Mouse (Mus musculus): ENCODE results near the gene Tbata. TPM values are rescaled to one million over a fixed set of nuclear protein-coding genes. Genes with fewer than 3 reads are reported as not detected.
A peak's percentile ranks its signal among the peaks of the same experiment; 100 is the strongest.

The Tbata gene
- not detected in 2 replicates for polyA plus RNA-seq (2016; fragmentation: Nextera tagmentation; extraction: Ambion mirVana)

DNA sequence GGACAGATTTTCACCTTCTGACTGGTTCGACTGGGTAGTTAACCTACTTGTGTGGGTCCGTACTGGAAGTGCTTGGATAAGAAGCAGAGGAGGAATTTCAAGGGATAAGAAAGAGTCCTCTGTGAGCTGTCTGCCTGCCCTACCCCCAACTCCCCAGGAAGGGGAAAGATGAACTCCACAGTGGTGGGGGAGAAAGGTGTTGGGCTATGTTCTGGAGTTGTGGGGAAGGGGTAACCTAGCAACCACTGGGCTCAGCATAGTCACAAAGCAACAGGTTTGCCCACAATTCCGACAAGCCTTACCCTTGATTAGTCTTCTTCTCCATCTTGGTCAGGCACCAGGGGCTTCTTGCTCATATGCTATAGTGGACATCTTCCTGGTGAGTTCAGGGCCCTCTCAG is at the start of gene Tbata:
Tbata (plus strand) TSS at position 301 of the 400 bp plus-strand sequence.
- no peak for ATAC-seq (ENCODE audit: low FRiP score, low read depth)
- no peaks in the 10 kb centered on the region for H3K9me3 ChIP-seq
- H3K36me3 ChIP-seq = no peaks in the 10 kb centered on the region
- H3K9ac ChIP-seq (replicated peaks) = no peak within 1 kb of the TSS
- H3K4me2 ChIP-seq (replicated peaks) = no peak within 1 kb of the TSS
- peaks cover 3% of the 10 kb centered on the region; the same call in 1 of the 2 replicates for H3K4me1 ChIP-seq
- no peak within 1 kb of the TSS for H3K4me3 ChIP-seq
- peaks cover 14% of the 10 kb centered on the region for H3K27me3 ChIP-seq
- 64% methylated on average over 3 of the region's 3 CpGs for WGBS
- H3K27ac ChIP-seq (replicated peaks) = no peak within 1 kb of the TSS

DNA sequence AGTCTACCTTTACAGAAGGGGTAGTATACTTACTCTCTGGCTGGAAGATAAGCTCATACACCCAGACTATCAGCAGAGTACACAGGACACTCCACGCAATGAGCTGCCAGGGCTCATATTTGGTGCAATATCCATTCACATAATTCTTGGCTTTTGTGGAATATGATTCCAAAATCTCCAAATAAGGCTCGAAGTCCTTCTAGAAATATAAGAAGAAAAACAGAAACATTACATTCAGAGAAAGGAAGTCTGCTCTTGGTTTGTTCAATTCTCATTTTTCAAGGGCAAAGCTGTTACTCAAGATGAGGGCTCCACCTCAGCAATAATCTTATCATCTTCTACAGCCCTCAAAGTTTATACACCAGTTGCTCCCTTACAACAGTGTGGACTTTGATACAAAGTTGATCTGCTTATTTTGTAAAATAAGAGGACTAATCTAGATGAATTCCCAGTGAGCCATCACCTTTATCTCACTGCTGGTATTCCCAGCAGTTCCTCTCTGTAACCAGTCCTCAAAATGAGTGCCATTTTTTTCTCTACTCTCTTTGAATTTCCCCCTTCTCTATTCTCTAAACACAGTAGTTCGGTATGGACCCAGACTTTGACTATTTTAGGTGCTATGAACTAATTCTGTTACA is 48.4 kb upstream of the Tbata start:
- WGBS = 92% methylated on average over 3 of the region's 3 CpGs
- no peak overlapping the region for H3K4me3 ChIP-seq
- ATAC-seq (ENCODE audit: low FRiP score, low read depth) = no peak
- H3K4me2 ChIP-seq (replicated peaks) = no peak overlapping the region
- H3K9ac ChIP-seq (replicated peaks) = no peak overlapping the region
- peaks cover 28% of the 10 kb centered on the region for H3K36me3 ChIP-seq
- H3K9me3 ChIP-seq = no peaks in the 10 kb centered on the region
- no peaks in the 10 kb centered on the region for H3K4me1 ChIP-seq
- H3K27me3 ChIP-seq = no peaks in the 10 kb centered on the region
- no peak overlapping the region for H3K27ac ChIP-seq (replicated peaks)

DNA sequence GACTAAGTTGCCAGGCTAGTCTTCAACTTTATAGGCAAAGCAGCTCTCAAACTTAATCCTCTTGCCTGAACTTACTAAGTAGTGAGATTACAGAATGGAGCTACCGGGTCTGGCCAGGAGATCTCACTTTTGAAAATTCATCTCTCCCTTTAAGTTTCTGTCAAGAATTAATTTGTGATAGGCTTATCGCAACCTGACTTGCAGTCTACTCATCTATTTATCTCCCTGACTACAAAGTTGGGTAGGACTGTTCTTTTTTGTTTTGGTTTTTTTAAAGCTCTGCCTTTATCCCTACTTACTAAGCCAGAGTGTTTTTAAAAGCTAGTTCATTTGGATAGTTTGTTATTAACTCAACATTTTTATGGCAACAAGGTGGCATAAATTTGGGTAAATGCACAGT is 47.3 kb upstream of the Tbata start:
- no peaks in the 10 kb centered on the region for H3K27me3 ChIP-seq
- no peaks in the 10 kb centered on the region for H3K9me3 ChIP-seq
- H3K9ac ChIP-seq (replicated peaks) = no peak overlapping the region
- H3K4me1 ChIP-seq = no peaks in the 10 kb centered on the region
- H3K36me3 ChIP-seq = peaks cover 28% of the 10 kb centered on the region
- no peak overlapping the region for H3K27ac ChIP-seq (replicated peaks)
- H3K4me2 ChIP-seq (replicated peaks) = no peak overlapping the region
- 95% methylated on average over 2 of the region's 2 CpGs for WGBS
- H3K4me3 ChIP-seq = no peak overlapping the region
- ATAC-seq (ENCODE audit: low FRiP score, low read depth) = no peak

DNA sequence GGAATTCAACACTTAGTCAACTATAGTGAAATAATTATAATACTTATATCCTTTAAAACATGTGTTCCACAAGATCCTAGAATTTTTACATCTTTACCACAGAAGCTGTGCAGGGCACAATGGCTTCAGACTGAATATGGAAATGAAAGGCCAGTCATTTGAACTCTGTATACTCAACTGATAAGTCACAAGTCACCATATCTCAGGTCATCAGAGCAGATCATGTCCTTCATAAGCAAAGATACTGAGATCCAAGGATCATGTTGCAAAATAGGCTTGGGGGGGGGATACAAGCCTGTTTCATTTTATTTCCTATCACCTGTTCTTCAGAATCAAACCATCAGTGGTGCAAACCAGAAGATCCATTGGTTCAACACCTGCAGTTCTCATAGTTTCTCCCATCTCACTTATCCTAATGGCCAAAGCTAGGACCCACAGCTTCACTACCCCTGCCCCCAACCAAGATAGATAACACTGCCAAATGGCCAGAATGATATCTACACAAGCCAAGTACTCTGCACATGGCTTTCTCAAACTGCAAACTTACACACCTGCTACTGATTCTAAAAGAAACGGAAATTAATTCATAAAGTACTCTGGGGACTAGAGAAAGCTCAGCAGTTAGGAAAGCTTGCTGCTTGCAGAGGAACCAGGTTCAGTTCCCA is 42.9 kb upstream of the Tbata start:
- no peak overlapping the region for H3K4me2 ChIP-seq (replicated peaks)
- H3K4me1 ChIP-seq = no peaks in the 10 kb centered on the region
- H3K36me3 ChIP-seq = peaks cover 13% of the 10 kb centered on the region
- no peak overlapping the region for H3K27ac ChIP-seq (replicated peaks)
- no peaks in the 10 kb centered on the region for H3K27me3 ChIP-seq
- no peak overlapping the region for H3K9ac ChIP-seq (replicated peaks)
- WGBS = 96% methylated on average over 1 of the region's 1 CpGs
- no peaks in the 10 kb centered on the region for H3K9me3 ChIP-seq
- H3K4me3 ChIP-seq = no peak overlapping the region
- ATAC-seq (ENCODE audit: low FRiP score, low read depth) = no peak

DNA sequence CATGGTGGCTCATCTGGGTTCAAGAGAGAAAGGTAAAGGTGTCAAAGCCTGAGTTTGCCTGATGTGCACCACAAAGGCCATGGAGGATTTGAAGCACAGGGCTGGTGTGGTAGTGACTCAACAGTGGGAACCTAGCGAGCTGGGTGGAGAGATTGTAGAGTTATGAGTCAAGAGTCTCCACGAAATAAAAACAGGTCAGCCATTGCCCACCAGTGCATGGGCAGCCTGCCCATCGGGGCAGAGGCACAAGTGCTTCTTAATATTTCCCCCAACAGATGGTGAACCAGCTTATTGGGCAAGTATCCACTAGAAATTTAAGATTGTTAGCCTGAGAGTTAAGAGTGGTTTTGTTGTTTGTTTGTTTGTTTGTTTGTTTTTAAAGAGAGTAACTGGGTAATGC is 40.8 kb upstream of the Tbata start:
- WGBS = 84% methylated on average over 3 of the region's 3 CpGs
- no peaks in the 10 kb centered on the region for H3K4me1 ChIP-seq
- H3K36me3 ChIP-seq = peaks cover 13% of the 10 kb centered on the region
- ATAC-seq (ENCODE audit: low FRiP score, low read depth) = no peak
- H3K4me3 ChIP-seq = no peak overlapping the region
- no peak overlapping the region for H3K27ac ChIP-seq (replicated peaks)
- no peak overlapping the region for H3K4me2 ChIP-seq (replicated peaks)
- H3K9me3 ChIP-seq = no peaks in the 10 kb centered on the region
- H3K27me3 ChIP-seq = no peaks in the 10 kb centered on the region
- no peak overlapping the region for H3K9ac ChIP-seq (replicated peaks)

DNA sequence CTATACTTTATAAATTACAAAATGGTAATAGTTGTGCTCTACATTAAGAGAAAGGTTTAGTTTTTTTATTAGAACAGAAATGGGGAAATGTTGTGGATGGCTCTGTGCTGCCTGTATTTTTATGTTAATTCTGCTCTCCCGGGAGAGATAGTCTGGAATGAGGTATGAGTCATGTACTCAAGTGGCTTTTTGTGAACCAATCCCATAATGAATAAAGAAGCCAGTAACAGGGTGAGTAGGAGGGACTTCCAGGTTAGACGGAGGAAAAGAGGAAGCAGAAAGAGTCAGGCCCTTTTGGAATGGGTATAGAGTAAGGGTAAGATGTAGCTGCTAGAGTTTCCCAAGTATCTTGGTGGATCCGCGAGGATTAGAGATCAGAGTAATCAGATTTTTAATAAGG is 37.7 kb upstream of the Tbata start:
- Histone ChIP-seq H3K4me1 (no peaks in the 10 kb centered on the region), H3K27me3 (no peaks in the 10 kb centered on the region), H3K9ac (replicated peaks) (no peak overlapping the region), H3K27ac (replicated peaks) (no peak overlapping the region), H3K36me3 (peaks cover 6% of the 10 kb centered on the region; the same call in 1 of the 2 replicates), H3K4me3 (no peak overlapping the region), H3K4me2 (replicated peaks) (no peak overlapping the region), H3K9me3 (no peaks in the 10 kb centered on the region)
- WGBS = 72% methylated on average over 4 of the region's 4 CpGs
- no peak for ATAC-seq (ENCODE audit: low FRiP score, low read depth)

DNA sequence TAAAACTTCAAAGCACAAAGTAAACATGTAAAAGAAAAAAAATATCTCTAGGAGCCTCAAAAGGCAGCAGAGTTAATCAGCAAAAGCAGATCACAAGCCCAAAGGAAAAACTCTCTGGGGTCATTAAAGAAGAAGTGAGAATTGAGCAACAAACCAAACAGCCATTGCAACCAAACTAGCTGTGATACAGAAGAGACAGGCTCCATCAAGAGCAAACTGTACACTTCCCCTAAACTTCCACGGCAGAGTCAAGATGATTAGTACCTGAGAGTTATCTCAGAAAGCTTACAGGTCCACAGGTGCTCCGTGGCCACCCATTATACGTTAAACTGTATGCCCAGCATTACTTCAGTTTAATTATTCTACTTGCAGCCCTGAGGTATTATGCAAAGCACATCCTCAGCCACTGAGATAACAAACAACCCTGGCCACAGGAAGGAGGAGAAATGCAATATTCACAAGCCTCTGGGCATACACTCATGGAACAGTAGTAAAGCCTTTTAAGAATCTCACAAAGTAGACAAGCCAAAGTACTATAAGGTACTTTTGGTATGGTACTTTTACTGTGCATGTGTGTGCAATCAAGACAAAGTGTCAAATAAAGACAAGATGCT is 36.4 kb upstream of the Tbata start:
- H3K4me3 ChIP-seq = no peak overlapping the region
- H3K36me3 ChIP-seq = peaks cover 6% of the 10 kb centered on the region; the same call in 1 of the 2 replicates
- no peak for ATAC-seq (ENCODE audit: low FRiP score, low read depth)
- H3K4me2 ChIP-seq (replicated peaks) = no peak overlapping the region
- no peaks in the 10 kb centered on the region for H3K27me3 ChIP-seq
- no peaks in the 10 kb centered on the region for H3K4me1 ChIP-seq
- H3K9me3 ChIP-seq = no peaks in the 10 kb centered on the region
- no peak overlapping the region for H3K9ac ChIP-seq (replicated peaks)
- WGBS = 71% methylated on average over 3 of the region's 3 CpGs
- no peak overlapping the region for H3K27ac ChIP-seq (replicated peaks)

DNA sequence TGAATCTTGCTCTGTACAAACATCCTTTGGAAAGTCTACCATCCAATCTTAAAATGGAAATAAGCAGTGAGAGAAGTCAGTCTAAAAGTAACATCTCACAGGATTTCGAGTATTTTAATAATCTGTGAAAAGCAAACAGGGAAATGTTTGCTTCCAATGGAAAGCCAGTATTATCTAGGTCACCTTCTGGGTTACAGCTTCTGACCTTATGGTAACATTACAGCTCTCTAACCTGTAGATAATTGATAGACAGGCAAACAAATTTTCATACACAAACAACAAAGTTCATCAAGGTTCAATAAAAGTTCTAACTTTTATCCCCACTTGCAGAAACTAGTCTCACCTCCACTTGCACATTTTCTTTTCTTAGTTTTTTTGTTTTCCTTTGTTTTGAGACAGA is 34.2 kb upstream of the Tbata start:
- H3K9me3 ChIP-seq = no peaks in the 10 kb centered on the region
- ATAC-seq (ENCODE audit: low FRiP score, low read depth) = no peak
- no peak overlapping the region for H3K4me2 ChIP-seq (replicated peaks)
- H3K27ac ChIP-seq (replicated peaks) = no peak overlapping the region
- no peaks in the 10 kb centered on the region for H3K36me3 ChIP-seq
- no peak overlapping the region for H3K4me3 ChIP-seq
- WGBS = 70% methylated on average over 1 of the region's 1 CpGs
- H3K9ac ChIP-seq (replicated peaks) = no peak overlapping the region
- H3K4me1 ChIP-seq = no peaks in the 10 kb centered on the region
- no peaks in the 10 kb centered on the region for H3K27me3 ChIP-seq

DNA sequence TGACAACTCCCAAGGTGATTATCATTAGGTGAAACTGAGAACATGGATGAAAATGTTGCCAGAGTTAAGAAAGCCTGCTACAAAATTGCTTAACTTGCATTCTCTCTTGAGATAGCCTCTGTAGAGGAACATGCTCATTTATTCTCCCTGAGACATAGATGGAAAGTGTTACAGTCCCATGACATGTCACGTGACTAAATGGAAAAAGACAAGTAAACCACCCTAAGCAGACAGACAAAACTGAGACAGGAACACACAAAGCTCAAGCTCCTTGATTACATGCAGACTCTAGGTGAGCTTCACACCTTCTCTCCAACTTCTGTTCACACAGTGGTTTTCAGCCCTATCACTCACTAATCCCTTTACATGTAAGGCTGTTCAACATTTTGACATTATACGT is 28.4 kb upstream of the Tbata start:
- Histone ChIP-seq H3K9me3 (no peaks in the 10 kb centered on the region), H3K4me2 (replicated peaks) (no peak overlapping the region), H3K4me1 (peaks cover 5% of the 10 kb centered on the region; the same call in 1 of the 2 replicates), H3K9ac (replicated peaks) (no peak overlapping the region), H3K36me3 (no peaks in the 10 kb centered on the region), H3K27me3 (no peaks in the 10 kb centered on the region), H3K4me3 (no peak overlapping the region), H3K27ac (replicated peaks) (no peak overlapping the region)
- WGBS = 94% methylated on average over 2 of the region's 2 CpGs
- ATAC-seq (ENCODE audit: low FRiP score, low read depth) = no peak

DNA sequence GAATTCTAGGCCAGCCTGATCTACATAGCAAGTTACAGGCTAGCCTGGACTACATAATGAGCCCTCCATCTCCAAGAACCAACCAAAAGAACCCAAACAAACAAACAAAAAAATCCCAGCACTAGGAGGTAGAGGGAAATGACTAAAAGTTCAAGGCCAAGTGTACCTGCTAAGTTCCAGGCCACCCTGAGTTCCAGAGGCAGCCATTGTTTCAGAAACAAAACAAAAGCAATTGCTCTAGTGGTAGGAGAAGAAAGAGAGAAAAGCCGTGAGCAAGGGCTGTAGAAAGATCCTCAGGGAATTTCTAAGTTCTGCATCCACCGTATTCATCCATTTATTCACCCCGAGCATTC is 26.0 kb upstream of the Tbata start:
- no peak for ATAC-seq (ENCODE audit: low FRiP score, low read depth)
- Histone ChIP-seq H3K4me3 (peak overlapping the region; percentile 73), H3K27ac (replicated peaks) (peak overlapping the region; percentile 96), H3K27me3 (no peaks in the 10 kb centered on the region), H3K4me2 (replicated peaks) (peak overlapping the region; percentile 96), H3K9me3 (no peaks in the 10 kb centered on the region), H3K36me3 (no peaks in the 10 kb centered on the region), H3K4me1 (peaks cover 5% of the 10 kb centered on the region; the same call in 1 of the 2 replicates), H3K9ac (replicated peaks) (peak overlapping the region; percentile 91)
- 0% methylated on average over 3 of the region's 3 CpGs for WGBS

DNA sequence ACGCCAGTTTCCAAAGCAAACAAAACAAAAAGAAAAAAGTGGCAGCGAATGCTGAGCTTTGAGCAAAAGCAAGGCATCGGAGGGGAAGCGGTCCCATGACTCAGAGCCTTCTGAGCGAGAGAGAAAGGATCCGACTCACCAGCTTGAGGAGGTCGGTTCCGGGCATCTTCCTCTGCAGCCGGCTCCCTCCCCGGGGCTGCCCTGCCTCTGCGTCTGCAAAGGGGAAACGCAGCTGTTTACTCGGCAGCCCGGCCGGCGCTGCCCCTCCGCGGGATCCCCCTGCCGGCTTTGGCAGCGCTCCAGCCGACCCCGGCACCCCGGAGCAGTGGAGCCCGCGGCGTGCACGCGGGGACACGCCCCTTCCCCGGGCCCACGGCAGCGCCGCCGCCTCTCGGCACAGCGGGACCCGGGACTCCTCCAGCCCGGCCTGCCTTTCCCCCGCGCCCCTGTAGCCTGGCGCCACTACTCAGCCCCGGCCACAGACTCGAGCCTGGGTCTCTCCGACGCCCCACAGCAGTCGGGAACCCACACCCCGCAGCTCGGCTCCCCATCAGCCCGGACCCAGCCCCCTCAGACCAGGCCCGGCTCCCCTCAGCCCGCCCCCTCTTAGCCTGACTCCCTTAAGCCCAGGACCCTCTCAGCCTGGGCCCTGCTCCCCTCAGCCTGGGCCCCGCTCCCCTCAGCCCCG is 25.5 kb upstream of the Tbata start:
- 2% methylated on average over 49 of the region's 53 CpGs for WGBS

DNA sequence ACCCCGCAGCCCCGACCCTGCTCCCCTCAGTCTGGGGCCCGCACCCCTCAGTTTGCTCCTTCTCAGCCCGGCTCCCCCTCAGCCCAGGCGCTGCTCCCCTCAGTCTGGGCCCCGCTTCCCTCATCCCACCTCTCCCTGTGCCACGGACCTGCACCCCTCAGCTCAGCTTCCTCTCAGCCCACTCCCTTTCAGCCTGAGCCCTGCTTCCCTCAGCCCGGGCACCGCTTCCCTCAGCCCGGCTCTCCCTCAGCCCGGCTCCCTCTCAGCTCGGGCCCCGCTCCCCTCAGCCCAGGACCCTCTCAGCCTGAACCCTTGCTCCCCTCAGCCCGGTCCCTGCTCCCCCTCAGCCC is 25.0 kb upstream of the Tbata start:
- Histone ChIP-seq H3K9me3 (no peaks in the 10 kb centered on the region), H3K27me3 (no peaks in the 10 kb centered on the region), H3K9ac (replicated peaks) (peak overlapping the region; percentile 91), H3K4me3 (peak overlapping the region; percentile 73), H3K4me1 (peaks cover 5% of the 10 kb centered on the region; the same call in 1 of the 2 replicates), H3K27ac (replicated peaks) (peak overlapping the region; percentile 96), H3K36me3 (no peaks in the 10 kb centered on the region), H3K4me2 (replicated peaks) (peak overlapping the region; percentile 96)
- 2% methylated on average over 13 of the region's 14 CpGs for WGBS
- peak; percentile 55 for ATAC-seq (ENCODE audit: low FRiP score, low read depth)

More for the DNA sequence above, 25.5 kb upstream of the Tbata start:
- Histone ChIP-seq H3K4me3 (peak overlapping the region; percentile 73), H3K9me3 (no peaks in the 10 kb centered on the region), H3K9ac (replicated peaks) (peak overlapping the region; percentile 91), H3K36me3 (no peaks in the 10 kb centered on the region), H3K4me2 (replicated peaks) (peak overlapping the region; percentile 96), H3K27ac (replicated peaks) (peak overlapping the region; percentile 96), H3K4me1 (peaks cover 5% of the 10 kb centered on the region; the same call in 1 of the 2 replicates), H3K27me3 (no peaks in the 10 kb centered on the region)
- ATAC-seq (ENCODE audit: low FRiP score, low read depth) = peak; percentile 73

Measured in midbrain, embryonic 12.5 days (tissue).